Mouse (Mus musculus) heart, adult 2 months (tissue): ENCODE data around the gene Golga2. TPM values are rescaled to one million over a fixed set of nuclear protein-coding genes. Genes with fewer than 3 reads are reported as not detected.
A peak's percentile ranks its signal among the peaks of the same experiment; 100 is the strongest.

Experiments
- DNase-seq, 2 experiments: peaks; one replicate each; pipeline ENCODE4 v3.0.0; 2021
- H3K27ac ChIP-seq: fragments of 200-600 bp; 2 replicates; pipeline ENCODE4 v1.8.1; 2022
- H3K27me3 ChIP-seq: fragments of 200-500 bp; 2 replicates; pipeline ENCODE4 v1.6.1; 2012; ENCODE audit warnings: mild to moderate bottlenecking, low read length, inconsistent platforms, mixed read lengths; ENCODE audit not compliant: control insufficient read depth, insufficient read depth
- H3K36me3 ChIP-seq: fragments of 200-500 bp; 2 replicates; pipeline ENCODE4 v1.6.1; 2012; ENCODE audit warnings: low read length, inconsistent platforms; ENCODE audit not compliant: control insufficient read depth, insufficient read depth
- H3K4me1 ChIP-seq: fragments of 200-500 bp; 2 replicates; pipeline ENCODE4 v1.6.1; 2011; ENCODE audit warnings: low read length; ENCODE audit not compliant: control insufficient read depth, insufficient read depth
- H3K4me3 ChIP-seq: fragments of 200-600 bp; 2 replicates; pipeline ENCODE4 v1.8.1; 2022
- H3K79me2 ChIP-seq: fragments of 200-500 bp; replicated peaks from 2 replicates; pipeline ENCODE4 v1.6.1; 2012; ENCODE audit warnings: mild to moderate bottlenecking, inconsistent platforms, low read length, moderate library complexity, mixed read lengths; ENCODE audit not compliant: control insufficient read depth, insufficient read depth
- H3K9ac ChIP-seq: fragments of 200-500 bp; 2 replicates; pipeline ENCODE4 v1.6.1; 2012; ENCODE audit warnings: low read depth, mild to moderate bottlenecking, control low read depth, inconsistent platforms, low read length, mixed read lengths
- CTCF ChIP-seq: fragments of 200-600 bp; IDR thresholded peaks from 2 replicates; pipeline ENCODE4 v1.8.1; 2022; ENCODE audit warnings: antibody characterized with exemption, mild to moderate bottlenecking, moderate library complexity
- EP300 ChIP-seq: fragments of 200-500 bp; IDR thresholded peaks from 2 replicates; pipeline ENCODE4 v1.6.1; 2011; ENCODE audit warnings: low read depth, low read length, control low read depth; ENCODE audit not compliant: insufficient read depth
- POLR2A ChIP-seq: fragments of 200-500 bp; IDR thresholded peaks from 2 replicates; pipeline ENCODE4 v1.6.1; 2011; ENCODE audit warnings: mild to moderate bottlenecking, low read depth, low read length, control low read depth; ENCODE audit not compliant: insufficient read depth
- WGBS: fragments of 180-500 bp; shearing (Covaris S2); methylation state at CpG from one replicate; pipeline ENCODE4 v1.1.7; 2018; 5-methylcytosine and 5-hydroxymethylcytosine counted together
- intact Hi-C: fragments of 180-260 bp; cut with DNase I; formaldehyde crosslinking; loops from one replicate; pipeline ENCODE4 v1.15.1; 2025
- long read RNA-seq: library from polyadenylated mRNA; stranded (forward); transcript quantifications from one replicate; pipeline ENCODE4 v2.0.0, GENCODE M21; 2021
- polyA plus RNA-seq: library from polyadenylated mRNA; depleted of rRNA; stranded (reverse); fragments of >200 nt; gene quantifications from 2 replicates; pipeline ENCODE4 v1.2.3, GENCODE M21; 2012; rRNA removed
- total RNA-seq, 2 experiments: library from RNA; stranded (reverse); gene quantifications; 2 replicates each; pipeline ENCODE4 v1.2.3; 2021

The Golga2 gene
- total RNA-seq (10 to 100 TPM; 69.8 to 79.9 TPM), polyA plus RNA-seq (34.5 and 44.0 TPM in 2 replicates)
- long read RNA-seq, full-length matches to known transcripts: 14 of 61 reads
- long read RNA-seq, partial matches to known transcripts: 6 of 61 reads
- long read RNA-seq, other reads (novel, unspliced or antisense): 41 of 61 reads

DNA sequence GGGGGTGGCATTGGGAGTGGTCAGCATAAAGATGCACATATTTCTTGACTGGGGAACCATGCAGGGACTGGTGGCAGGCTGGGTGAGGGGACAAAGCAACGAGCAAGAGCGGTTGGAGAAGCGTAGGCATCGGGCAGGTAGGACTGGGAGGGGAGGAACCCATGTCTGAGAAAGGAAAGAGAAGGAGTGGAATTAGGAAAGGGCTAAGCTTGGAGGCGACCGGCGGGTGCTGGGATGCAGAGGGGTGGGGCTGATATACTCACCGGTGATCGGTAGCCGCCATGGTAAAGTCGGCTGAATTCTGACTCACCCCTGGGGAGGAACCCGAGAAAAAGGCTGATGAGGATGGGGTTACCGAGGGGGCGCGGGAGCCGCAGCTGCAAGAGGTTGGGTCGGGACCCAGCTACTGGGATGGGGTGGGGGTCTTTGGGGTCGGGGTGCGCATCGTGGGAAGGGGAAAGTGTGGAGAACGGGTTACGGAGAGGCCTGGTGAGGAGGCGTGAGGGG lies at the start of gene Golga2:
Gene Golga2 (plus strand): TSS at position 51 of the 507 bp plus-strand sequence.
- Histone ChIP-seq H3K27ac (peak within 1 kb of the TSS; percentile 89), H3K79me2 (peaks cover 2% of the 10 kb centered on the region; the same call in 1 of the 2 replicates), H3K4me1 (peaks cover 3% of the 10 kb centered on the region; the same call in 1 of the 2 replicates), H3K4me3 (peak within 1 kb of the TSS; percentile 85), H3K9ac (peak within 1 kb of the TSS; percentile 72), H3K36me3 (peaks cover 2% of the 10 kb centered on the region; the same call in 1 of the 2 replicates), H3K27me3 (no peaks in the 10 kb centered on the region)
- intact Hi-C loops: no loop called here
- TF ChIP-seq CTCF: no peak
- no peak for TF ChIP-seq POLR2A
- TF ChIP-seq EP300: no peak
- no peak for DNase-seq
- under 1% methylated on average over 23 of the region's 23 CpGs for WGBS

DNA sequence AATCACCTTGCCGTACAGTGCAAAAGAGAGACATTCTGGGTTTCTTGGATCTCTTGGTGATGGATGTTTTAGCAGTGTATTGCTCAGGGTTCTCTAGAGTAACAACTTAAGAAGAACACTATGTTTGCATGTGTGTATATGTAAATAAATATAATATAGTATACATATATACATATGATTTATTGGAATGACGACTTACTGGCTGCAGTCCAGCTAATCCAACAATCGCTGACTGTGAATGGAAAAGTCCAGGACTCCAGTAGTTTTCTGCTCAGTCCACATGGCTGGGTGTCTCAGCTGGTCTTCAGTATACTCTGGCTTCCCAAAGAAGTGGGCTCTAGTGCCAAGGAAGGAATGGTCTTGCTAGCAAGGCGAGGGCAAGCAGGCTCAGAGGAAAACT lies 49.6 kb upstream of the Golga2 start:
- DNase-seq: no peak
- TF ChIP-seq POLR2A: no peak
- TF ChIP-seq EP300: no peak
- TF ChIP-seq CTCF: no peak
- intact Hi-C loops: no loop called here
- no peak overlapping the region for H3K27ac ChIP-seq
- H3K36me3 ChIP-seq: no peaks in the 10 kb centered on the region
- no peaks in the 10 kb centered on the region for H3K27me3 ChIP-seq
- 28% methylated on average over 4 of the region's 4 CpGs for WGBS
- H3K79me2 ChIP-seq: no peaks in the 10 kb centered on the region
- peaks cover 4% of the 10 kb centered on the region; the same call in 1 of the 2 replicates for H3K4me1 ChIP-seq
- H3K9ac ChIP-seq: no peak overlapping the region; the same call in 1 of the 2 replicates
- no peak overlapping the region; the same call in 1 of the 2 replicates for H3K4me3 ChIP-seq

DNA sequence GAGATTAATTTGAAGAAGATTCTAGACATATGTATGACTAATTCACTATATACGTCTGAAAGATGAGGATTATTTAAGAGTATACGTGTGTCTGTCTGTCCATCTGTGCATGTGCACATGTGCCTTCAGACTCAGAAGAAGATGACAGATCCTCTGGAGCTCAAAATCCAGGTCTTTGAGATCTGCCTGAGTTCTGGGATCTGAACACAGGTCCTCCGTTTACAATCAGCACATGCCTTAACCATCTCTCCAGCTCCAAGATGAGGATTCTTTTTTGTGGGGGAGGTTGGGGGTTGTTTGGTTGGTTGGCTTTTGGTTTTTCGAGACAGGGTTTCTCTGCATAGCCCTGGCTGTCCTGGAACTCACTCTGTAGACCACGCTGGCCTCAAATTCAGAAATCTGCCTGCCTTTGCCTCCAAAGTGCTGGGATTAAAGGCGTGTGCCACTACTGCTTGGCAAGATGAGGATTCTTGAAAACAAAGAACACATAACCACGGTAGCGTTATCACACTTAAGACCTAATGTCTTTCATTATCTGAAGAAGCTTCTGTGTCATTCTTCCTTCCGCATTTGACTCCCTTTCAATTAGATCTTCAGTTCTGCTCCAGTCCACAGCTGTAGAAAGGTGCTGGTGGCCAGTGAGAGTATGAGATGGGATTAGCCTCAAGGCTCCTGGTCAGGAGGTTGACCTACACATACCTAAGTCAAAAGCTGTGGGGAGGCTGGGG lies 48.3 kb upstream of the Golga2 start:
- Histone ChIP-seq H3K79me2 (no peaks in the 10 kb centered on the region), H3K4me1 (peaks cover 4% of the 10 kb centered on the region; the same call in 1 of the 2 replicates), H3K9ac (no peak overlapping the region), H3K36me3 (no peaks in the 10 kb centered on the region), H3K27me3 (no peaks in the 10 kb centered on the region), H3K27ac (no peak overlapping the region), H3K4me3 (no peak overlapping the region)
- intact Hi-C loops: no loop called here
- 91% methylated on average over 9 of the region's 9 CpGs for WGBS
- TF ChIP-seq POLR2A (no peak), EP300 (no peak), CTCF (no peak)
- no peak for DNase-seq

DNA sequence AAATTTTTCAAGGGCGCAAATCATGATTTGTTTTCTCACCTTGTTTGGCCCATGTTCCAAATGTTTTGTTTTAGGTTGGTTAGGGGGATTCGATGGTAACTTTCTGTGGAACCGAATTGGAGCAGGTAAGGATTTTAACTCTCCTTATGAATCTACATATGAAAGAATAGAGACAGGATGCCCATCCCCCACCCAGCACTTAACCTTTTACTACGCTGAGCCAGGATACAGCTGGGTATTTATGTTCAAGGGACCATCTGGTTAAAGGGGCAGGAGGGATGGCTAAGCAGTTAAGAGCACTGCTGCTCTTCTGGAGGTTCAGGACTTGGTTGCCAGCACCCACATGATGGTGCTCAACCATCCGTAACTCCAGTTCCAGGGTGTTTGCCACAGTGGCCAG lies 46.6 kb upstream of the Golga2 start:
- Histone ChIP-seq H3K9ac (no peak overlapping the region), H3K79me2 (no peaks in the 10 kb centered on the region), H3K27ac (no peak overlapping the region), H3K27me3 (no peaks in the 10 kb centered on the region), H3K4me3 (no peak overlapping the region), H3K4me1 (peaks cover 2% of the 10 kb centered on the region; the same call in 1 of the 2 replicates), H3K36me3 (no peaks in the 10 kb centered on the region)
- 88% methylated on average over 5 of the region's 5 CpGs for WGBS
- no peak for DNase-seq
- TF ChIP-seq POLR2A: no peak
- TF ChIP-seq EP300: no peak
- TF ChIP-seq CTCF: no peak
- intact Hi-C loops: no loop called here

DNA sequence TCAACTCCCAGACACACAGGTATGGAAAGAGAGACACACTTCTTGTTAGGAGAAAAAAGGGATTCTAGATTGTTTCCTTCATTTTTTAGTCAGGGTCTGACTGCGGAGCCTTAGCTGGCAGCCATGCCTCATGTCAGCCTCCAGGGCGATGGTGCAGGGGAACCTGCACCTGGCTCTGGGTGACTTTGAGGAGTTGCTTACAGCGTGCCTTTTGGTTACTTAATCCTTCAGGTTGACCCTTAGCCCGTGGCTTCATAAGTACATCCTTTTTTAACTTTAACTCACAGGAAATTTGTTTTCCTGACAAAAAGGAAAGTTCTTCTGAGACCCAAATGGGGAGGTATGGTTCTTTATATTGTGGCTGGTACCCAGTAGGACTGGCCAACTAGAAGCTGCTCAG lies 44.2 kb upstream of the Golga2 start:
- 79% methylated on average over 4 of the region's 4 CpGs for WGBS
- Histone ChIP-seq H3K9ac (no peak overlapping the region), H3K79me2 (no peaks in the 10 kb centered on the region), H3K36me3 (no peaks in the 10 kb centered on the region), H3K27me3 (no peaks in the 10 kb centered on the region), H3K4me1 (no peaks in the 10 kb centered on the region), H3K27ac (no peak overlapping the region), H3K4me3 (no peak overlapping the region)
- TF ChIP-seq CTCF (no peak), EP300 (no peak), POLR2A (no peak)
- intact Hi-C loops: no loop called here
- DNase-seq: no peak

DNA sequence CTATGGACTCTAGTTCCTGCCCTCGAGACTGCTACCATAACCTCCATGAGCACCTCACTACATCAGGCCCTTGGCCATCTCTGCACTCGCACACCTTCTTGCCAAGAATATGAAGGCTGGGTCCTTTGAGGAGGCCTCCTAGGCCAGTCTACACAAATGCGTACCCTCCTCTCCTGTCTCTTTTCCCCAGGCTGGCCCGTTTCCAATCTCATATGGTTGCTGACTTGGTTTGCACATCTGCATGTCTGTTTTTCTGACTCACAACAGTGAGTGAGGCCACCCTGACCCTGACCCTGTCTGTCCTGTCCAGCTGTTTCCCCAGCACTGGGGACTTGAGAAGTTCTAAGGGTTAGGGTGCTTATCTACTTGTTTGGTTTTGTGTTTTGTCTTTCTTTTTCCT lies 40.4 kb upstream of the Golga2 start:
- Histone ChIP-seq H3K9ac (no peak overlapping the region), H3K4me3 (no peak overlapping the region), H3K27ac (no peak overlapping the region), H3K4me1 (no peaks in the 10 kb centered on the region; the same call in 1 of the 2 replicates), H3K36me3 (no peaks in the 10 kb centered on the region), H3K27me3 (no peaks in the 10 kb centered on the region), H3K79me2 (no peaks in the 10 kb centered on the region)
- TF ChIP-seq EP300: no peak
- intact Hi-C loops: no loop called here
- no peak for DNase-seq
- 80% methylated on average over 4 of the region's 4 CpGs for WGBS
